Mouse (Mus musculus) cortical plate, adult 2 months (tissue): ENCODE data around the gene Mlxip.

ENCODE experiments used
- CTCF ChIP-seq: fragments of 200-500 bp; IDR thresholded peaks from 2 replicates; pipeline ENCODE4 v1.5.1; 2011; ENCODE audit warnings: mild to moderate bottlenecking, control low read depth, low read length; ENCODE audit not compliant: insufficient read depth; ENCODE audit errors: extremely low read depth
- POLR2A ChIP-seq: fragments of 200-500 bp; IDR thresholded peaks from 2 replicates; pipeline ENCODE4 v1.6.1; 2011; ENCODE audit warnings: mild to moderate bottlenecking, low read length, control low read depth; ENCODE audit not compliant: insufficient read depth; ENCODE audit errors: extremely low read depth

- TF ChIP-seq POLR2A, result no peak
- no peak for TF ChIP-seq CTCF
These were observed 66.8 kb downstream of the Mlxip start for GRCm38 (mm10) chr5:123461420-123461819.
